Comparison of ENCODE assay signal across 24 mouse cellular contexts in the genomic region with DNA sequence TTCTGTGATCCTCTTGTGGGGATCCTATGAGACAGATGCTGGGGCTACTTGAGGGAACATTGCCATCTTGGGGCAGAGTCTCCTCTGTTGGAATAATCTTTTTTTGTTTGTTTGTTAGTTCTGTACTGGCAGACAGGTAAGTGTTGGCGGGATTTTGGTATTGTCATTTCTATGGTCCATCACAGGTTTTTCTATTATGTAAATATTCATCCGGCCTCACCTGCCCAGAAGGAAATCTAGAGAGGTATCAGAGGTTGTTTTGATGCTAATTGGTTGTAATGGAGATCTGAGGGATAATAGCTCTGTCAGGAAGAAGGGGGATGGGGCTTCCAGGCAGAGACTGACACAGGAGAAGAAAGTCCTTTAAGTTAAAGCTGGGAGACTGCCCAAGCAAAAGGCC. TPM values are rescaled to one million over a fixed set of nuclear protein-coding genes. Genes with fewer than 3 reads are reported as not detected.
DNase-seq lines count a peak whose midpoint lies in the region; ATAC-seq and TF ChIP-seq lines count a peak whose summit lies in the region.
"Had no signal": no experiment of that assay in that cellular context is flagged by ENCODE, and none has a peak within 500 bp of the region (broad histone marks: within the 10 kb centered on the region; RNA-seq: fewer than 3 reads in every experiment).

No protein-coding gene starts in this region.

- H3K9me3 ChIP-seq in E14TG2a.4 (ENCODE audit: low read length) = no peaks in the 10 kb centered on the region
- H3K9me3 ChIP-seq in ES-Bruce4 (replicated peaks; ENCODE audit: control insufficient read depth, insufficient read depth, low read length, poor library complexity, severe bottlenecking) = no peaks in the 10 kb centered on the region
- no peaks in the 10 kb centered on the region for H3K9me3 ChIP-seq in ES-E14 (ENCODE audit: control insufficient read depth, insufficient read depth, low read depth, low read length)
- H3K9me3 ChIP-seq in hindbrain, embryonic 11.5 days (ENCODE audit: control insufficient read depth, low read length) = no peaks in the 10 kb centered on the region
- H3K9me3 ChIP-seq: embryonic facial prominence, embryonic 10.5 days; embryonic facial prominence, embryonic 12.5 days; forebrain, embryonic 13.5 days; forebrain, embryonic 15.5 days; G1E had no signal

- peaks cover 75% of the 10 kb centered on the region for H3K4me1 ChIP-seq in E14TG2a.4 (replicated peaks; ENCODE audit: low read depth, low read length)
- peaks cover 12% of the 10 kb centered on the region for H3K4me1 ChIP-seq in ES-Bruce4 (ENCODE audit: control insufficient read depth, insufficient read depth, low read length)
- peaks cover 25 to 45% of the 10 kb centered on the region in 2 experiments for H3K4me1 ChIP-seq in ES-E14 (ENCODE audit: control insufficient read depth in 2 of 2, insufficient read depth in 2 of 2, low read length in 2 of 2, poor library complexity in 1 of 2)
- H3K4me1 ChIP-seq in hindbrain, embryonic 11.5 days (replicated peaks; ENCODE audit: control insufficient read depth, insufficient read depth, low read length) = no peaks in the 10 kb centered on the region
- no peaks in the 10 kb centered on the region for H3K4me1 ChIP-seq in lung, adult 2 months (ENCODE audit: control insufficient read depth, insufficient read depth, low read length)
- H3K4me1 ChIP-seq: embryonic facial prominence, embryonic 10.5 days; embryonic facial prominence, embryonic 12.5 days; forebrain, embryonic 13.5 days; forebrain, embryonic 15.5 days had no signal

- H3K27me3 ChIP-seq in E14TG2a.4 (ENCODE audit: insufficient read depth, low read length) (no peaks in the 10 kb centered on the region), ES-Bruce4 (ENCODE audit: control insufficient read depth, insufficient read depth, low read length, poor library complexity, severe bottlenecking) (no peaks in the 10 kb centered on the region)
- H3K27me3 ChIP-seq in hindbrain, embryonic 11.5 days (ENCODE audit: control insufficient read depth, insufficient read depth, low read length) = no peaks in the 10 kb centered on the region
- H3K27me3 ChIP-seq: CH12.LX; embryonic facial prominence, embryonic 12.5 days; forebrain, embryonic 13.5 days; forebrain, embryonic 15.5 days had no signal

- peak overlapping the region; percentile 20 for H3K4me3 ChIP-seq in E14TG2a.4 (replicated peaks; ENCODE audit: low read length)
- H3K4me3 ChIP-seq in ES-Bruce4 (ENCODE audit: low read depth, low read length) = no peak overlapping the region
- no peak overlapping the region for H3K4me3 ChIP-seq in ES-E14 (ENCODE audit: insufficient read depth in 1 of 2, low read depth in 1 of 2, low read length in 2 of 2, poor library complexity in 1 of 2, severe bottlenecking in 1 of 2)
- H3K4me3 ChIP-seq in hindbrain, embryonic 11.5 days (ENCODE audit: low read depth, low read length) = no peak overlapping the region
- H3K4me3 ChIP-seq in lung, adult 2 months (replicated peaks; ENCODE audit: extremely low read depth, low read depth, low read length) = no peak overlapping the region
- H3K4me3 ChIP-seq: embryonic facial prominence, embryonic 10.5 days; embryonic facial prominence, embryonic 12.5 days; forebrain, embryonic 13.5 days; forebrain, embryonic 15.5 days had no signal

- TF ChIP-seq EP300 in ES-Bruce4 (IDR thresholded peaks at IDR 0.05; ENCODE audit: insufficient read depth, low read depth, low read length) = no peak

- no peak for DNase-seq in ES-E14 (ENCODE audit: low read depth, low spot score)
- peak; percentile 46 for DNase-seq in R1 (ENCODE audit: low read depth, low spot score)
- no peak for DNase-seq in urinary bladder, postnatal 4 days (ENCODE audit: low spot score in 2 of 2)
- DNase-seq in hindbrain, embryonic 11.5 days (ENCODE audit: low spot score) = no peak
- no peak for DNase-seq in lung, adult 2 months
- DNase-seq: adrenal gland, adult 2 months; adrenal gland, postnatal 10 days; adrenal gland, postnatal 25 days; cerebellum, adult 11 months; cerebellum, adult 18-20 months; cerebellum, adult 9-10 months; cerebellum, postnatal 10 days; cerebellum, postnatal 25 days; forebrain, postnatal 0 days had no signal

- no peak for TF ChIP-seq CTCF in E14TG2a.4 (conservative IDR thresholded peaks at IDR 0.05; ENCODE audit: low read length)
- TF ChIP-seq CTCF in ES-Bruce4 (IDR thresholded peaks at IDR 0.05; ENCODE audit: low read depth, low read length) = no peak
- no peak for TF ChIP-seq CTCF in lung, adult 2 months (IDR thresholded peaks at IDR 0.05; ENCODE audit: insufficient read depth, low read length)

- ATAC-seq in CD4-positive, CD25-positive, alpha-beta regulatory T cell, adult 4 months = no peak
- no peak for ATAC-seq in hindbrain, embryonic 11.5 days (ENCODE audit: low FRiP score)
- ATAC-seq: forebrain, embryonic 13.5 days; forebrain, embryonic 15.5 days; forebrain, postnatal 0 days had no signal

- H3K9ac ChIP-seq in ES-Bruce4 (ENCODE audit: low read depth, poor library complexity, severe bottlenecking) (no peak overlapping the region), ES-E14 (ENCODE audit: insufficient read depth, low read depth, low read length, poor library complexity, severe bottlenecking) (no peak overlapping the region)
- H3K9ac ChIP-seq in hindbrain, embryonic 11.5 days (ENCODE audit: low read depth, low read length) = no peak overlapping the region
- H3K9ac ChIP-seq: embryonic facial prominence, embryonic 12.5 days; forebrain, embryonic 13.5 days; forebrain, embryonic 15.5 days; forebrain, postnatal 0 days had no signal

- no peak overlapping the region for H3K4me2 ChIP-seq in hindbrain, embryonic 11.5 days (replicated peaks; ENCODE audit: low read depth, low read length)
- H3K4me2 ChIP-seq: embryonic facial prominence, embryonic 12.5 days; forebrain, embryonic 13.5 days; forebrain, embryonic 15.5 days had no signal

- no peak for TF ChIP-seq POLR2A in ES-Bruce4 (IDR thresholded peaks at IDR 0.05; ENCODE audit: insufficient read depth, low read length)
- no peak for TF ChIP-seq POLR2A in lung, adult 2 months (IDR thresholded peaks at IDR 0.05; ENCODE audit: borderline replicate concordance, extremely low read depth, low read depth, low read length)

- in situ Hi-C loops in ES-E14 (cut with MboI; ENCODE audit: low sequenced_read_pairs in 2 of 2, unreplicated experiment in 2 of 2) = no loop called here

- 75% methylated on average over 2 of the region's 2 CpGs for WGBS in hindbrain, embryonic 11.5 days
- WGBS in lung, adult 2 months = 71% methylated on average over 2 of the region's 2 CpGs

- H3K36me3 ChIP-seq in E14TG2a.4 (ENCODE audit: insufficient read depth, low read length) = no peaks in the 10 kb centered on the region
- no peaks in the 10 kb centered on the region for H3K36me3 ChIP-seq in ES-Bruce4 (ENCODE audit: control insufficient read depth, insufficient read depth, low read length, poor library complexity, severe bottlenecking)
- H3K36me3 ChIP-seq in ES-E14 (ENCODE audit: control insufficient read depth, insufficient read depth, low read length, poor library complexity, severe bottlenecking) = no peaks in the 10 kb centered on the region
- no peaks in the 10 kb centered on the region for H3K36me3 ChIP-seq in hindbrain, embryonic 11.5 days (ENCODE audit: control insufficient read depth, insufficient read depth, low read length)
- H3K36me3 ChIP-seq: embryonic facial prominence, embryonic 10.5 days; embryonic facial prominence, embryonic 12.5 days; forebrain, embryonic 15.5 days; G1E had no signal

- peak overlapping the region; percentile 97 for H3K27ac ChIP-seq in ES-Bruce4 (ENCODE audit: insufficient read depth, low read length)
- peak overlapping the region; percentile 95; the same call in 1 of the 2 replicates for H3K27ac ChIP-seq in ES-E14 (ENCODE audit: insufficient read depth, low read depth, low read length, poor library complexity, severe bottlenecking)
- H3K27ac ChIP-seq in hindbrain, embryonic 11.5 days (ENCODE audit: low read depth, low read length) = no peak overlapping the region
- H3K27ac ChIP-seq: embryonic facial prominence, embryonic 10.5 days; embryonic facial prominence, embryonic 12.5 days; forebrain, embryonic 13.5 days; forebrain, embryonic 15.5 days had no signal

TF ChIP-seq in ES-E14, 5 proteins besides CTCF, POLR2A, EP300 and RAD21:
- TF ChIP-seq ZNF384 (IDR thresholded peaks at IDR 0.05; ENCODE audit: low read depth, low read length) (no peak), MAFK (IDR thresholded peaks at IDR 0.05; ENCODE audit: insufficient read depth, low read depth, low read length) (no peak), CHD2 (IDR thresholded peaks at IDR 0.05; ENCODE audit: low read depth, low read length) (no peak), ZC3H11A (IDR thresholded peaks at IDR 0.05; ENCODE audit: borderline replicate concordance, low read depth, low read length) (no peak), HCFC1 (IDR thresholded peaks at IDR 0.05; ENCODE audit: borderline replicate concordance, insufficient read depth, low read length) (no peak)
TF ChIP-seq in ES-E14: peak in this region for 0.

RNA-seq across cellular contexts. Expression of a gene that starts 7.1 kb away (rescaled TPM):
- polyA plus RNA-seq in ES-Bruce4 (2011; ENCODE audit: insufficient read depth, insufficient read length, low read depth, missing spikeins) = 0.93 and 1.3 TPM in 2 replicates
- 0.49 and 1.1 TPM in 2 replicates for total RNA-seq in ES-E14 (2012; rRNA removed)
- polyA plus RNA-seq in CD4-positive, CD25-positive, alpha-beta regulatory T cell, adult 4 months (2017; shearing (Covaris generic)) = not detected
- polyA plus RNA-seq in hindbrain, embryonic 11.5 days (2014; fragmentation: Nextera tagmentation; extraction: Ambion mirVana) = 0.36 TPM in 1 of 2 replicates, not detected in the other
- polyA plus RNA-seq in lung, adult 2 months (2012; rRNA removed) = 14.7 and 19.2 TPM in 2 replicates
- total RNA-seq: adrenal gland, adult 2 months; adrenal gland, postnatal 25 days; forebrain, postnatal 0 days had no signal
- polyA plus RNA-seq: C2C12; forebrain, embryonic 13.5 days had no signal

RNA-seq across cellular contexts. Expression of a gene that starts 30.9 kb away (rescaled TPM):
- 19.4 and 20.1 TPM in 2 replicates for polyA plus RNA-seq in ES-Bruce4 (2011; ENCODE audit: insufficient read depth, insufficient read length, low read depth, missing spikeins)
- total RNA-seq in ES-E14 (2012; rRNA removed) = 12.9 and 13.6 TPM in 2 replicates
- polyA plus RNA-seq in CD4-positive, CD25-positive, alpha-beta regulatory T cell, adult 4 months (2017; shearing (Covaris generic)) = 10 to 100 TPM; 15.3 to 18.5 TPM
- polyA plus RNA-seq in hindbrain, embryonic 11.5 days (2014; fragmentation: Nextera tagmentation; extraction: Ambion mirVana) = 13.4 and 19.2 TPM in 2 replicates
- 4.9 and 6.9 TPM in 2 replicates for polyA plus RNA-seq in lung, adult 2 months (2012; rRNA removed)
